Mouse (Mus musculus) neural tube, embryonic 15.5 days (tissue): Measurements from ENCODE around the gene Zfp275. TPM values are rescaled to one million over a fixed set of nuclear protein-coding genes. Genes with fewer than 3 reads are reported as not detected.
"Not testable (repeated sequence)": the region's sequence is repeated elsewhere in the genome, so short reads cannot be mapped to it uniquely, and the experiment has no call there.

Experiments
- ATAC-seq: fragments of 200-750 bp; cut with Nextera tagmentation; 2 replicates; pipeline ENCODE4 v1.8.0; 2017; ENCODE audit warnings: mild to moderate bottlenecking, moderate TSS enrichment, moderate library complexity; ENCODE audit not compliant: low FRiP score
- H3K27ac ChIP-seq: fragments of 300-500 bp; sonication (generic); replicated peaks from 2 replicates; pipeline ENCODE4 v1.5.1; 2015; ENCODE audit warnings: mild to moderate bottlenecking, inconsistent platforms
- H3K27me3 ChIP-seq: fragments of 300-500 bp; sonication (generic); replicated peaks from 2 replicates; pipeline ENCODE4 v1.6.1; 2015; ENCODE audit warnings: inconsistent platforms
- H3K36me3 ChIP-seq: fragments of 300-500 bp; sonication (generic); 2 replicates; pipeline ENCODE4 v1.6.1; 2015; ENCODE audit warnings: inconsistent platforms
- H3K4me1 ChIP-seq: fragments of 300-500 bp; sonication (generic); 2 replicates; pipeline ENCODE4 v1.6.1; 2015; ENCODE audit warnings: inconsistent platforms
- H3K4me2 ChIP-seq: fragments of 300-500 bp; sonication (generic); 2 replicates; pipeline ENCODE4 v1.6.1; 2015; ENCODE audit warnings: inconsistent platforms, mild to moderate bottlenecking, moderate library complexity
- H3K4me3 ChIP-seq: fragments of 300-500 bp; sonication (generic); replicated peaks from 2 replicates; pipeline ENCODE4 v1.5.1; 2015; ENCODE audit warnings: mild to moderate bottlenecking, inconsistent platforms
- H3K9ac ChIP-seq: fragments of 300-500 bp; sonication (generic); replicated peaks from 2 replicates; pipeline ENCODE4 v1.6.1; 2015; ENCODE audit warnings: mild to moderate bottlenecking, inconsistent platforms
- H3K9me3 ChIP-seq: fragments of 300-500 bp; sonication (generic); replicated peaks from 2 replicates; pipeline ENCODE4 v1.6.1; 2016; ENCODE audit warnings: inconsistent platforms
- WGBS: fragments of 180-500 bp; shearing (Covaris S2); methylation state at CpG from one replicate; pipeline ENCODE4 v1.1.7; 2015; ENCODE audit warnings: mixed read lengths; 5-methylcytosine and 5-hydroxymethylcytosine counted together
- polyA plus RNA-seq: library from polyadenylated mRNA; unstranded; fragments of >200 nt; fragmentation: Nextera tagmentation; extraction: Ambion mirVana; gene quantifications from 2 replicates; pipeline ENCODE4 v1.2.1, GENCODE M21; 2015

The Zfp275 gene
- polyA plus RNA-seq, 1 experiment from 2014 or later: 8.9 TPM

- Histone ChIP-seq H3K27me3 (no peaks in the 10 kb centered on the region), H3K27ac (no peak overlapping the region), H3K4me2 (no peak overlapping the region), H3K9me3 (no peaks in the 10 kb centered on the region), H3K9ac (no peak overlapping the region), H3K4me1 (peaks cover 7% of the 10 kb centered on the region; the same call in 1 of the 2 replicates), H3K36me3 (no peaks in the 10 kb centered on the region), H3K4me3 (no peak overlapping the region)
- no peak for ATAC-seq
- whole genome bisulfite sequencing: 63% methylated on average over 1 of the region's 1 CpGs
These were observed 1.9 kb downstream of the Zfp275 start for GRCm38 (mm10) chrX:73344346-73344745.

- no peak overlapping the region for H3K4me2 ChIP-seq
- H3K36me3 ChIP-seq: peaks cover 51% of the 10 kb centered on the region
- H3K4me3 ChIP-seq: no peak overlapping the region
- no peaks in the 10 kb centered on the region for H3K4me1 ChIP-seq
- H3K27ac ChIP-seq: no peak overlapping the region
- 94% methylated on average over 2 of the region's 2 CpGs for WGBS
- H3K9ac ChIP-seq: no peak overlapping the region
- no peaks in the 10 kb centered on the region for H3K27me3 ChIP-seq
- H3K9me3 ChIP-seq: no peaks in the 10 kb centered on the region
- ATAC-seq: no peak
These were observed 13.7 kb downstream of the Zfp275 start for GRCm38 (mm10) chrX:73356163-73356562.

- no peaks in the 10 kb centered on the region for H3K4me1 ChIP-seq
- no peaks in the 10 kb centered on the region for H3K27me3 ChIP-seq
- H3K27ac ChIP-seq: no peak overlapping the region
- no peak for ATAC-seq
- H3K4me3 ChIP-seq: no peak overlapping the region
- peaks cover 47% of the 10 kb centered on the region for H3K36me3 ChIP-seq
- WGBS: 94% methylated on average over 1 of the region's 1 CpGs
- H3K9me3 ChIP-seq: no peaks in the 10 kb centered on the region
- H3K4me2 ChIP-seq: no peak overlapping the region
- no peak overlapping the region for H3K9ac ChIP-seq
These were observed 14.3 kb downstream of the Zfp275 start for GRCm38 (mm10) chrX:73356719-73357118.

- Histone ChIP-seq H3K27ac (no peak overlapping the region), H3K4me3 (no peak overlapping the region), H3K4me1 (no peaks in the 10 kb centered on the region), H3K36me3 (peaks cover under 1% of the 10 kb centered on the region; the same call in 1 of the 2 replicates), H3K27me3 (no peaks in the 10 kb centered on the region), H3K9ac (no peak overlapping the region), H3K9me3 (no peaks in the 10 kb centered on the region), H3K4me2 (no peak overlapping the region)
- ATAC-seq: no peak
These were observed 20.9 kb downstream of the Zfp275 start for GRCm38 (mm10) chrX:73363291-73363690.

GRCm38 (mm10) chrX:73384419-73384818, 42.0 kb downstream of the Zfp275 start:
- H3K36me3 ChIP-seq: no peaks in the 10 kb centered on the region
- no peak overlapping the region for H3K4me2 ChIP-seq
- no peaks in the 10 kb centered on the region for H3K27me3 ChIP-seq
- no peaks in the 10 kb centered on the region for H3K9me3 ChIP-seq
- no peak overlapping the region for H3K4me3 ChIP-seq
- H3K27ac ChIP-seq: no peak overlapping the region
- H3K4me1 ChIP-seq: no peaks in the 10 kb centered on the region
- no peak; the same call in 1 of the 2 replicates for ATAC-seq
- 68% methylated on average over 6 of the region's 6 CpGs for WGBS
- H3K9ac ChIP-seq: no peak overlapping the region

GRCm38 (mm10) chrX:73384924-73385323, 42.5 kb downstream of the Zfp275 start:
- WGBS: 38% methylated on average over 1 of the region's 1 CpGs
- ATAC-seq: no peak
- Histone ChIP-seq H3K4me2 (no peak overlapping the region), H3K36me3 (no peaks in the 10 kb centered on the region), H3K4me3 (no peak overlapping the region), H3K9me3 (no peaks in the 10 kb centered on the region), H3K27me3 (no peaks in the 10 kb centered on the region), H3K9ac (no peak overlapping the region), H3K27ac (no peak overlapping the region), H3K4me1 (no peaks in the 10 kb centered on the region)

- Histone ChIP-seq H3K4me3 (no peak overlapping the region), H3K36me3 (no peaks in the 10 kb centered on the region), H3K27ac (no peak overlapping the region), H3K9ac (no peak overlapping the region), H3K27me3 (no peaks in the 10 kb centered on the region), H3K4me1 (no peaks in the 10 kb centered on the region), H3K4me2 (no peak overlapping the region), H3K9me3 (no peaks in the 10 kb centered on the region)
- no peak for ATAC-seq
- 89% methylated on average over 4 of the region's 4 CpGs for WGBS
These were observed 49.1 kb downstream of the Zfp275 start for GRCm38 (mm10) chrX:73391481-73391880.

GRCm38 (mm10) chrX:73396446-73396845, 54.0 kb downstream of the Zfp275 start:
- H3K9me3 ChIP-seq: no peaks in the 10 kb centered on the region
- H3K4me1 ChIP-seq: no peaks in the 10 kb centered on the region
- WGBS: 100% methylated on average over 1 of the region's 1 CpGs
- H3K36me3 ChIP-seq: no peaks in the 10 kb centered on the region
- H3K27me3 ChIP-seq: no peaks in the 10 kb centered on the region
- H3K9ac ChIP-seq: no peak overlapping the region
- H3K4me2 ChIP-seq: no peak overlapping the region
- ATAC-seq: no peak
- H3K27ac ChIP-seq: no peak overlapping the region
- H3K4me3 ChIP-seq: no peak overlapping the region

GRCm38 (mm10) chrX:73398636-73399035, 56.2 kb downstream of the Zfp275 start, which contains the start of gene Gm18336:
TSS of gene Gm18336 (minus strand) at chrX:73398736.
- H3K9me3 ChIP-seq, H3K9ac ChIP-seq, H3K4me1 ChIP-seq, H3K36me3 ChIP-seq, H3K4me3 ChIP-seq, ATAC-seq, H3K27me3 ChIP-seq, H3K4me2 ChIP-seq, H3K27ac ChIP-seq: not testable (repeated sequence)
- 80% methylated on average over 2 of the region's 2 CpGs for WGBS

GRCm38 (mm10) chrX:73400951-73401350, 58.5 kb downstream of the Zfp275 start:
- H3K9ac ChIP-seq: no peak overlapping the region
- H3K36me3 ChIP-seq: no peaks in the 10 kb centered on the region
- WGBS: 91% methylated on average over 20 of the region's 20 CpGs
- no peak overlapping the region for H3K4me3 ChIP-seq
- H3K4me2 ChIP-seq: no peak overlapping the region
- no peaks in the 10 kb centered on the region for H3K9me3 ChIP-seq
- H3K27ac ChIP-seq: no peak overlapping the region
- ATAC-seq: no peak
- H3K27me3 ChIP-seq: no peaks in the 10 kb centered on the region
- no peaks in the 10 kb centered on the region for H3K4me1 ChIP-seq

GRCm38 (mm10) chrX:73401616-73402015, 59.2 kb downstream of the Zfp275 start:
- no peak overlapping the region for H3K27ac ChIP-seq
- no peak overlapping the region for H3K4me2 ChIP-seq
- H3K27me3 ChIP-seq: no peaks in the 10 kb centered on the region
- ATAC-seq: no peak
- H3K9me3 ChIP-seq: no peaks in the 10 kb centered on the region
- no peaks in the 10 kb centered on the region for H3K4me1 ChIP-seq
- H3K9ac ChIP-seq: no peak overlapping the region
- H3K4me3 ChIP-seq: no peak overlapping the region
- H3K36me3 ChIP-seq: no peaks in the 10 kb centered on the region
- 94% methylated on average over 12 of the region's 12 CpGs for WGBS
